ENCODE assay signal across 20 mouse cellular contexts in genomic region chr13:45371673-45372072, GRCm38 (mm10). TPM values are rescaled to one million over a fixed set of nuclear protein-coding genes. Genes with fewer than 3 reads are reported as not detected.
DNase-seq lines count a peak whose midpoint lies in the region; ATAC-seq and TF ChIP-seq lines count a peak whose summit lies in the region.
"Had no signal": no experiment of that assay in that cellular context is flagged by ENCODE, and none has a peak within 500 bp of the region (broad histone marks: within the 10 kb centered on the region; RNA-seq: fewer than 3 reads in every experiment).

No protein-coding gene starts in this region.

- no peaks in the 10 kb centered on the region; the same call in 1 of the 2 replicates for H3K4me1 ChIP-seq in liver, adult 2 months (ENCODE audit: control insufficient read depth, insufficient read depth, low read length)
- H3K4me1 ChIP-seq in liver, embryonic 11.5 days (replicated peaks; ENCODE audit: control insufficient read depth, insufficient read depth, low read length), result no peaks in the 10 kb centered on the region; the same call in 1 of the 2 replicates
- H3K4me1 ChIP-seq in hindbrain, embryonic 12.5 days, result no peaks in the 10 kb centered on the region
- H3K4me1 ChIP-seq: forebrain, embryonic 15.5 days; heart, embryonic 13.5 days; neural tube, embryonic 12.5 days had no signal

- no peak overlapping the region for H3K4me3 ChIP-seq in liver, adult 2 months (ENCODE audit: insufficient read depth, low read depth, low read length)
- no peak overlapping the region for H3K4me3 ChIP-seq in liver, embryonic 11.5 days (ENCODE audit: low read depth, low read length)
- no peak overlapping the region for H3K4me3 ChIP-seq in C2C12 (ENCODE audit: insufficient read depth, poor library complexity, severe bottlenecking)
- H3K4me3 ChIP-seq in hindbrain, embryonic 12.5 days, result no peak overlapping the region
- H3K4me3 ChIP-seq: forebrain, embryonic 15.5 days; heart, embryonic 13.5 days; hindbrain, embryonic 10.5 days; midbrain, embryonic 12.5 days; neural tube, embryonic 12.5 days had no signal

- H3K9ac ChIP-seq in liver, adult 2 months (ENCODE audit: low read depth, low read length), result no peak overlapping the region
- H3K9ac ChIP-seq in liver, embryonic 11.5 days (ENCODE audit: low read depth, low read length), result no peak overlapping the region
- no peak overlapping the region for H3K9ac ChIP-seq in hindbrain, embryonic 12.5 days
- H3K9ac ChIP-seq: forebrain, embryonic 15.5 days; heart, embryonic 13.5 days; midbrain, embryonic 12.5 days; neural tube, embryonic 12.5 days had no signal

- no peaks in the 10 kb centered on the region for H3K79me2 ChIP-seq in liver, adult 2 months (ENCODE audit: control insufficient read depth, insufficient read depth, low read length)
- no peaks in the 10 kb centered on the region for H3K79me2 ChIP-seq in C2C12 (ENCODE audit: control insufficient read depth, insufficient read depth)

- H3K27ac ChIP-seq in liver, adult 2 months (replicated peaks; ENCODE audit: insufficient read depth, low read depth, low read length), result no peak overlapping the region
- no peak overlapping the region for H3K27ac ChIP-seq in liver, embryonic 11.5 days (ENCODE audit: low read depth, low read length)
- no peak overlapping the region for H3K27ac ChIP-seq in hindbrain, embryonic 12.5 days
- H3K27ac ChIP-seq: forebrain, embryonic 15.5 days; heart, embryonic 13.5 days; hindbrain, embryonic 10.5 days; midbrain, embryonic 12.5 days; neural tube, embryonic 12.5 days had no signal

- H3K9me3 ChIP-seq in liver, embryonic 11.5 days (ENCODE audit: control insufficient read depth, low read length), result no peaks in the 10 kb centered on the region
- H3K9me3 ChIP-seq in hindbrain, embryonic 12.5 days (replicated peaks), result no peaks in the 10 kb centered on the region
- H3K9me3 ChIP-seq: forebrain, embryonic 15.5 days; heart, embryonic 13.5 days; hindbrain, embryonic 10.5 days; midbrain, embryonic 12.5 days; neural tube, embryonic 12.5 days had no signal

- H3K27me3 ChIP-seq in liver, adult 2 months (ENCODE audit: control insufficient read depth, insufficient read depth, low read length), result peaks cover 3% of the 10 kb centered on the region; the same call in 1 of the 2 replicates
- 0 out of 2 replicates have a peak, but pooled peaks cover 3% of the 10 kb centered on the region for H3K27me3 ChIP-seq in liver, embryonic 11.5 days (replicated peaks; ENCODE audit: control insufficient read depth, insufficient read depth, low read length)
- H3K27me3 ChIP-seq in C2C12 (ENCODE audit: control insufficient read depth, insufficient read depth, insufficient read length), result no peaks in the 10 kb centered on the region
- no peaks in the 10 kb centered on the region for H3K27me3 ChIP-seq in hindbrain, embryonic 12.5 days
- H3K27me3 ChIP-seq: CH12.LX; forebrain, embryonic 15.5 days; midbrain, embryonic 12.5 days; neural tube, embryonic 12.5 days; Patski had no signal

- 59% methylated on average over 2 of the region's 2 CpGs for WGBS in liver, adult 2 months
- WGBS in liver, embryonic 11.5 days, result 50% methylated on average over 2 of the region's 2 CpGs
- 67% methylated on average over 2 of the region's 2 CpGs for WGBS in hindbrain, embryonic 12.5 days

- no peak overlapping the region for H3ac ChIP-seq in C2C12 (ENCODE audit: control insufficient read depth, insufficient read length, low read depth)

- TF ChIP-seq CTCF in liver, adult 2 months (IDR thresholded peaks at IDR 0.05; ENCODE audit: low read depth, low read length), result no peak
- TF ChIP-seq CTCF in C2C12 (IDR thresholded peaks at IDR 0.05; ENCODE audit: control insufficient read depth, insufficient read depth, insufficient read length), result no peak

- DNase-seq in liver, adult 2 months (ENCODE audit: extremely low read depth, low read depth, low spot score), result peak; percentile 35
- no peak for DNase-seq in liver, embryonic 11.5 days (ENCODE audit: low spot score)
- DNase-seq in natural killer cell, adult 2 months (ENCODE audit: low spot score in 2 of 2), result peak; percentile 27 to 28
- DNase-seq in frontal cortex, postnatal 10 days (ENCODE audit: low spot score in 2 of 2), result no peak
- DNase-seq: adrenal gland, adult 2 months; cerebellum, adult 2 months; kidney, postnatal 4 days; retina, postnatal 1 day; spleen, adult 18-20 months had no signal

- H3K4me2 ChIP-seq in liver, embryonic 11.5 days, result no peak overlapping the region
- no peak overlapping the region for H3K4me2 ChIP-seq in hindbrain, embryonic 12.5 days (replicated peaks)
- H3K4me2 ChIP-seq: forebrain, embryonic 15.5 days; heart, embryonic 13.5 days; midbrain, embryonic 12.5 days; neural tube, embryonic 12.5 days had no signal

- H3K36me3 ChIP-seq in liver, adult 2 months (ENCODE audit: control insufficient read depth, insufficient read depth, low read length), result no peaks in the 10 kb centered on the region
- no peaks in the 10 kb centered on the region for H3K36me3 ChIP-seq in liver, embryonic 11.5 days (ENCODE audit: control insufficient read depth, insufficient read depth, low read length)
- H3K36me3 ChIP-seq in C2C12 (ENCODE audit: control insufficient read depth, insufficient read depth), result no peaks in the 10 kb centered on the region
- H3K36me3 ChIP-seq in hindbrain, embryonic 12.5 days, result no peaks in the 10 kb centered on the region
- H3K36me3 ChIP-seq: forebrain, embryonic 15.5 days; heart, embryonic 13.5 days; hindbrain, embryonic 10.5 days; midbrain, embryonic 12.5 days; neural tube, embryonic 12.5 days had no signal

- no peak for ATAC-seq in liver, embryonic 11.5 days (replicated peaks; ENCODE audit: low FRiP score)
- peak; percentile 100 for ATAC-seq in activated CD4-positive, CD25-positive, alpha-beta regulatory T cell, adult 4 months
- ATAC-seq in hindbrain, embryonic 12.5 days (ENCODE audit: low FRiP score), result no peak
- ATAC-seq: forebrain, embryonic 15.5 days; intestine, postnatal 0 days; Patski had no signal

- no peak for TF ChIP-seq POLR2A in liver, adult 2 months (IDR thresholded peaks at IDR 0.05; ENCODE audit: extremely low read depth, insufficient read depth, low read length)

- no peaks in the 10 kb centered on the region for H3K79me3 ChIP-seq in C2C12 (ENCODE audit: low read depth)

TF ChIP-seq in C2C12, 6 proteins besides CTCF, POLR2A, EP300 and RAD21:
- no peak for TF ChIP-seq MAX (IDR thresholded peaks at IDR 0.05)
- peak; percentile 11 for TF ChIP-seq USF1 (IDR thresholded peaks at IDR 0.05; ENCODE audit: low read depth)

RNA-seq across cellular contexts. Expression of gene Mylip, which starts 17.9 kb away (rescaled TPM):
- total RNA-seq in liver, adult 2 months (2014; rRNA removed), result 9.5 and 9.6 TPM in 2 replicates
- polyA plus RNA-seq in liver, adult 2 months (2012; rRNA removed), result 2.9 and 4.8 TPM in 2 replicates
- polyA plus RNA-seq in liver, embryonic 11.5 days (2014; fragmentation: Nextera tagmentation; extraction: Ambion mirVana), result 3.1 and 4.4 TPM in 2 replicates
- polyA plus RNA-seq in C2C12 (2012; fragmentation: generic; extraction: Trizol), result 4.8 TPM
- 10 to 100 TPM; 15.5 to 18.3 TPM for polyA plus RNA-seq in activated CD4-positive, CD25-positive, alpha-beta regulatory T cell, adult 4 months (2017; shearing (Covaris generic))
- polyA plus RNA-seq in hindbrain, embryonic 12.5 days (2016; fragmentation: Nextera tagmentation; extraction: Ambion mirVana), result 15.5 and 16.7 TPM in 2 replicates

Comparison
In these comparisons a context has a peak if more than half of its experiments do, and no peak if none do; other contexts are left out.
1. DNase-seq: peak in liver, adult 2 months (single experiment) and natural killer cell, adult 2 months (2 of 2); none in liver, embryonic 11.5 days (single experiment) and frontal cortex, postnatal 10 days (0 of 2).